Mouse (Mus musculus): Measurements from ENCODE around the gene Hnrnph3. TPM values are rescaled to one million over a fixed set of nuclear protein-coding genes. Genes with fewer than 3 reads are reported as not detected.

Gene Hnrnph3
- 10 to 100 TPM; 33.5 to 34.5 TPM for total RNA-seq (2021)
- polyA plus RNA-seq (2012; rRNA removed) = 18.0 and 36.8 TPM in 2 replicates
- long read RNA-seq, transcript Hnrnph3-202 (10 exons, 2,168 nt) = minor isoform, 10 of 39 reads
- long read RNA-seq, transcript Hnrnph3-201 (10 exons, 2,213 nt) = major isoform, 11 of 39 reads
- long read RNA-seq, partial matches to known transcripts = 4 of 39 reads
- long read RNA-seq, other reads (novel, unspliced or antisense) = 13 of 39 reads

DNA sequence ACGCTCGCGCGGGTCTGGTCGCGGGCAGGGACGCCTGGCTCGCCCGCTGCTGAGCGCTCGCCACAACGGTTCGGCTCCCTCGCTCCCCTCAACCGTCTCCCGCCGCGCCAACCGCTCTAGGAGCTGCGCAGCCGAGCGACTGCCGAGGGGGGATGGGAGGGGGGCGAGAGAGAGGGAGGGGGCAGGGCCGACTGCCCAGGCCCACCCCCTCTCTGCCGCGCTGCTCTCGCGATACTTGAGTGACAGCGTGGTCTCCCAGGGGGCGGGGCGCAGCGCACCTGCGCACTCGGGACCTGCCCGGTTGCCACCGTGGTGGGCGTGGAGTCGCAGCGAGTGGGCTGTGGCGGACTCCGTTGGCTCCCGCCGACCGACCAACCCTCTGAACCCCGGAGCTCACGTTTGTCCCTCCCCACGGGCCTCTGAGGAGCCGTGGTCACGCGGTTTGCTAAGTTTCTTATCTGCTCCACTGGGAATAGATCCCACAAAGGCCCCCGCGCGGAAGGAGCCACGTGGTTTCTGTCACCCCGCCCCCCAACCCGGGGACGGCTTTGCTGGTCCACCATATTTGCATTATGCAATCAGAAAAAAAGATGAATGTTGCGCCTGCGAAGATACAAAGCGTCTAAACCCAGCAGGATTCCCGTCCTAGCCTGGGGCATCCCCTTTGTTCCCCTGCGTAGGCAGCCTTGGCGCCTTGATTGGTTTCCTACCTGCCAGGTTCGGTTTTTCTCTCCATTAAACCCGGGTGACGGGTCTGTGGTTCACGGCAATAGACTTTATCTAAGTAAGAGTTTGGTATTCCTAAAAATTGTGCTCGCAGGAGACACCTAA lies at the start of gene Hnrnph3, which contains the start of gene Pbld2:
Gene Hnrnph3, minus strand, starts transcription at position 469 of the 831 bp plus-strand sequence.
Gene Pbld2, plus strand, starts transcription at position 567 of the 831 bp plus-strand sequence.
- H3K9ac ChIP-seq (ENCODE audit: low read depth, low read length) = peak within 1 kb of the TSS; percentile 95
- H3K79me2 ChIP-seq (replicated peaks; ENCODE audit: control insufficient read depth, insufficient read depth, low read length) = no peaks in the 10 kb centered on the region
- peaks cover 9% of the 10 kb centered on the region for H3K4me1 ChIP-seq (ENCODE audit: control insufficient read depth, insufficient read depth, low read length)
- peak within 1 kb of the TSS; percentile 88 for H3K4me3 ChIP-seq
- no peaks in the 10 kb centered on the region for H3K27me3 ChIP-seq (ENCODE audit: control insufficient read depth, insufficient read depth, low read length)
- intact Hi-C loops (cut with DNase I) = loop anchor here (2.0 to 10.0 kb wide), 7 partner anchors 43 to 361 kb away; partner anchors contain the start of genes Ccar1, Dnajc12, Herc4 and Rufy2
- WGBS = under 1% methylated on average over 56 of the region's 69 CpGs
- peaks cover 16% of the 10 kb centered on the region for H3K36me3 ChIP-seq (ENCODE audit: control insufficient read depth, insufficient read depth, low read length)
- peak; percentile 99 for DNase-seq
- H3K27ac ChIP-seq = peak within 1 kb of the TSS; percentile 99
- TF ChIP-seq EP300 (IDR thresholded peaks at IDR 0.05; ENCODE audit: insufficient read depth, low read depth, low read length) (peak; percentile 58; the same call in 1 of the 2 replicates), CTCF (IDR thresholded peaks at IDR 0.05) (no peak), POLR2A (IDR thresholded peaks at IDR 0.05; ENCODE audit: insufficient read depth, low read depth, low read length) (peak; percentile 88)

DNA sequence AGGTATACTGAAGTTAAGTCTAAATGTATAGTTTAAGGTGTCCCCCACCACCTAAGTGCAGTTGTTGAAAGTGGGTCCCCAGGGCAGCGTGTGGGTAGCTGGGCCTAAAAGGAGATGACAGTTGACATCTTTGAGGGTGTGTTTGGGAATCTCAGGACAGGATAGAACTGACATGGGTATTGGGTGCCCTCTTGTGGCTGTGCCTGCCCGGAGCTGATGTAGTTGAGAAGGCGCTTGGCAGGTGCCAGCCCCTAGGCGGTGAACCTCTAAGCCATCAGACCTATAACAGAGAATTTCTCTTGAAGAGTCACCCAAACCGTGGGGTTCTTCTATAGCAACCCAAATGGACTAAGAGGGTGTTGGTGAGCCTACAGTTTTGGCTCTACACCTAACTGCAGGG lies 42.0 kb upstream of the Hnrnph3 start:
- intact Hi-C loops (cut with DNase I) = loop anchor here (1.0 to 5.0 kb wide), 3 partner anchors 23 to 84 kb away; partner anchors contain the start of gene Rufy2
- peak; percentile 89 for TF ChIP-seq EP300 (IDR thresholded peaks at IDR 0.05; ENCODE audit: insufficient read depth, low read depth, low read length)
- 0 out of 2 replicates have a peak, but pooled peaks have one; percentile 17 for TF ChIP-seq POLR2A (IDR thresholded peaks at IDR 0.05; ENCODE audit: insufficient read depth, low read depth, low read length)
- peak; percentile 96 for TF ChIP-seq CTCF (IDR thresholded peaks at IDR 0.05)
- no peak overlapping the region for H3K27ac ChIP-seq
- H3K4me3 ChIP-seq = no peak overlapping the region
- no peaks in the 10 kb centered on the region for H3K79me2 ChIP-seq (replicated peaks; ENCODE audit: control insufficient read depth, insufficient read depth, low read length)
- no peaks in the 10 kb centered on the region for H3K27me3 ChIP-seq (ENCODE audit: control insufficient read depth, insufficient read depth, low read length)
- 2% methylated on average over 5 of the region's 5 CpGs for WGBS
- H3K9ac ChIP-seq (ENCODE audit: low read depth, low read length) = no peak overlapping the region
- H3K4me1 ChIP-seq (ENCODE audit: control insufficient read depth, insufficient read depth, low read length) = no peaks in the 10 kb centered on the region
- DNase-seq = peak; percentile 75 to 79
- no peaks in the 10 kb centered on the region for H3K36me3 ChIP-seq (ENCODE audit: control insufficient read depth, insufficient read depth, low read length)

DNA sequence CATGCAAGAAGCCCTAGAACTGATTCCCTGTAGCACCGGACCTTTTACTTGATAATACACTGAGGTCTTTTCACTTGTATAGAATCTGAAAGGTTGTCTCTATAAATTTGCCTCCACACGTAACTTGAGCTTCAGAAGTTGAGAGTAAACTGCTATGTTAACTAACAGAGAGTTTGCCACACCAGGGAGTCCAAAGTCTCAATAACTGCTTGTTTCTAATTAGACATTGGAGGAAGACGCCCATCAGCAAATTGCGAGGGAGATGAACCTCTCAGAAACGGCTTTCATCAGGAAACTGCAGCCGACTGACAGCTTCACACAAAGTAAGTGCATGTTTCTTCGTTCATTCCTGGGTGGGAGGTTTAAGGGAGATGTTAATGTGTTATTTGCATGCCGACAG lies 41.5 kb upstream of the Hnrnph3 start:
- no peaks in the 10 kb centered on the region for H3K4me1 ChIP-seq (ENCODE audit: control insufficient read depth, insufficient read depth, low read length)
- H3K27ac ChIP-seq = no peak overlapping the region
- no peaks in the 10 kb centered on the region for H3K79me2 ChIP-seq (replicated peaks; ENCODE audit: control insufficient read depth, insufficient read depth, low read length)
- no peak overlapping the region for H3K4me3 ChIP-seq
- DNase-seq = no peak
- no peaks in the 10 kb centered on the region for H3K36me3 ChIP-seq (ENCODE audit: control insufficient read depth, insufficient read depth, low read length)
- H3K27me3 ChIP-seq (ENCODE audit: control insufficient read depth, insufficient read depth, low read length) = no peaks in the 10 kb centered on the region
- no peak overlapping the region for H3K9ac ChIP-seq (ENCODE audit: low read depth, low read length)
- intact Hi-C loops (cut with DNase I) = loop anchor here (1.0 to 5.0 kb wide), 2 partner anchors 40 to 83 kb away; partner anchors contain the start of gene Rufy2
- TF ChIP-seq POLR2A (IDR thresholded peaks at IDR 0.05; ENCODE audit: insufficient read depth, low read depth, low read length) (no peak), EP300 (IDR thresholded peaks at IDR 0.05; ENCODE audit: insufficient read depth, low read depth, low read length) (no peak), CTCF (IDR thresholded peaks at IDR 0.05) (no peak)
- 64% methylated on average over 8 of the region's 8 CpGs for WGBS

DNA sequence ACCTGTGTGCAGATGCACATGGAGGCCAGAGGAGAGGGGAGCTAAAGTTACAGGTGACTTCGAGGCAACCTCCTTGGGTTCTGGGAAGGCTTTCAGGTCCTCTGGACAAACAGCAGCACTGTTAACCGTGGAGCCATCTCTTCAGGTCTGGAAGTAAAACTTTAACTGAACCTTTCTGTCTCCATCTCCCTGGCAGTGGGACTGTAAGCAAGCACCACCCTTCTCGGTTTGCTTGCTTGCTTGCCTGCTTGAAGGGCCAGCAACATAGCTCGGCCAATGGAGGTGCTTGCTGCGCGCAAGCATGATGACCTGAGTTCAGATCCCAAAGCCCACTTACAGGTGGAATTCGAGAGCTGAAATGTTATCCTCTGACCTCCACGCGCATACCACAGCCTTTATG lies 40.5 kb upstream of the Hnrnph3 start:
- Histone ChIP-seq H3K9ac (ENCODE audit: low read depth, low read length) (no peak overlapping the region), H3K27me3 (ENCODE audit: control insufficient read depth, insufficient read depth, low read length) (no peaks in the 10 kb centered on the region), H3K4me3 (no peak overlapping the region), H3K4me1 (ENCODE audit: control insufficient read depth, insufficient read depth, low read length) (no peaks in the 10 kb centered on the region), H3K27ac (no peak overlapping the region), H3K36me3 (ENCODE audit: control insufficient read depth, insufficient read depth, low read length) (no peaks in the 10 kb centered on the region), H3K79me2 (replicated peaks; ENCODE audit: control insufficient read depth, insufficient read depth, low read length) (no peaks in the 10 kb centered on the region)
- TF ChIP-seq POLR2A (IDR thresholded peaks at IDR 0.05; ENCODE audit: insufficient read depth, low read depth, low read length) = no peak
- TF ChIP-seq CTCF (IDR thresholded peaks at IDR 0.05) = no peak
- TF ChIP-seq EP300 (IDR thresholded peaks at IDR 0.05; ENCODE audit: insufficient read depth, low read depth, low read length) = no peak
- WGBS = 84% methylated on average over 9 of the region's 9 CpGs
- no peak for DNase-seq
- intact Hi-C loops (cut with DNase I) = no loop called here

DNA sequence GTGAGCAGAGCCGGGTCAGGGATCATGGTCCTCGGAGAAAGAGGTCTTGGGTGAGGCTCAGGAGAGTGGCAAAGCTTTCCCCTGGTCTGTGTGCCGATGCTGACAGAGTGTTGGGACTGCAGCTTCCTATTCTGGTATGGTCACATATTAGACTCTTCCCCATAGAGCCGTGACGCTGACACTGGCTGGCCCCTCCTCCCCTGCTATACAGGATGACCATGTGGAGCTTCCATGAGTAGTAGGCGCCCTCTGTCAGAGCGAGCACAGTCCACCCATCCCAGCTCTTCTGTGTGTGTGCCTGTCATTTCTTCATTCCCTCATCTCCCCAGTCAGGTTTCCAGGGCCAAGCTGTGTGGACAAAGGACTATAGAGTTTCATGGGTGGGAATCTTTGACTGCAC lies 39.3 kb upstream of the Hnrnph3 start:
- H3K4me1 ChIP-seq (ENCODE audit: control insufficient read depth, insufficient read depth, low read length) = no peaks in the 10 kb centered on the region
- no peaks in the 10 kb centered on the region for H3K27me3 ChIP-seq (ENCODE audit: control insufficient read depth, insufficient read depth, low read length)
- intact Hi-C loops (cut with DNase I) = loop anchor here (1.0 kb wide), 1 partner anchor 18 kb away; no protein-coding TSS in a partner anchor
- H3K27ac ChIP-seq = no peak overlapping the region
- WGBS = 77% methylated on average over 7 of the region's 7 CpGs
- H3K9ac ChIP-seq (ENCODE audit: low read depth, low read length) = no peak overlapping the region
- no peaks in the 10 kb centered on the region for H3K79me2 ChIP-seq (replicated peaks; ENCODE audit: control insufficient read depth, insufficient read depth, low read length)
- TF ChIP-seq POLR2A (IDR thresholded peaks at IDR 0.05; ENCODE audit: insufficient read depth, low read depth, low read length) = no peak
- no peak overlapping the region for H3K4me3 ChIP-seq
- DNase-seq = no peak
- H3K36me3 ChIP-seq (ENCODE audit: control insufficient read depth, insufficient read depth, low read length) = no peaks in the 10 kb centered on the region

Data from heart, adult 2 months (tissue).